Mouse (Mus musculus) G1E (cell line): Measurements from ENCODE around the gene Mbtps2. TPM values are rescaled to one million over a fixed set of nuclear protein-coding genes. Genes with fewer than 3 reads are reported as not detected.

Experiments
- ATAC-seq: 2 replicates; pipeline ENCODE4 v1.8.0; 2016; ENCODE audit warnings: mild to moderate bottlenecking; ENCODE audit not compliant: insufficient number of reproducible peaks, poor library complexity, low FRiP score, severe bottlenecking; ENCODE audit errors: extremely low read depth
- DNase-seq: peaks from one replicate; pipeline ENCODE4 v3.0.0; 2012; ENCODE audit warnings: low spot score
- H3K27me3 ChIP-seq: 2 replicates; pipeline ENCODE4 v1.6.1; 2012; ENCODE audit warnings: mild to moderate bottlenecking, low read length, inconsistent platforms; ENCODE audit not compliant: insufficient read depth
- H3K36me3 ChIP-seq: replicated peaks from 2 replicates; pipeline ENCODE3; 2012; ENCODE audit warnings: mild to moderate bottlenecking, inconsistent platforms
- H3K4me1 ChIP-seq: 2 replicates; pipeline ENCODE4 v1.6.1; 2012; ENCODE audit warnings: low read depth, low read length, inconsistent platforms, mixed read lengths; ENCODE audit not compliant: insufficient read depth
- H3K4me3 ChIP-seq: 2 replicates; pipeline ENCODE4 v1.5.1; 2012; ENCODE audit warnings: low read depth, mild to moderate bottlenecking, inconsistent platforms, low read length, moderate library complexity, mixed read lengths
- H3K9me3 ChIP-seq: replicated peaks from 2 replicates; pipeline ENCODE4 v1.6.1; 2012; ENCODE audit warnings: inconsistent platforms
- CTCF ChIP-seq: IDR thresholded peaks from 2 replicates; pipeline ENCODE4 v1.5.1; 2012; ENCODE audit warnings: low read depth, low read length, inconsistent platforms, mixed read lengths
- GATA1 ChIP-seq: IDR thresholded peaks from 2 replicates; pipeline ENCODE4 v1.6.1; 2012; ENCODE audit warnings: borderline replicate concordance, low read length, inconsistent platforms, mixed read lengths
- GATA2 ChIP-seq: IDR thresholded peaks from 2 replicates; pipeline ENCODE4 v1.6.1; 2012; ENCODE audit warnings: low read depth, low read length, inconsistent platforms, borderline replicate concordance
- POLR2AphosphoS5 ChIP-seq: IDR thresholded peaks from 2 replicates; pipeline ENCODE4 v1.6.1; 2012; ENCODE audit warnings: low read depth, low read length, inconsistent platforms; ENCODE audit not compliant: insufficient replicate concordance
- TAL1 ChIP-seq: conservative IDR thresholded peaks from 2 replicates; pipeline ENCODE4 v1.6.1; 2012; ENCODE audit warnings: low read depth, low read length, inconsistent platforms, mixed read lengths
- polyA plus RNA-seq: library from polyadenylated mRNA; stranded (reverse); fragments of >175 nt; gene quantifications from 2 replicates; pipeline ENCODE4 v1.2.3, GENCODE M21; 2012
- total RNA-seq, 2 experiments: library from RNA; stranded (forward) in 1 of 2; stranded (reverse) in 1 of 2; fragments of 200-1000 nt in 1 of 2; fragments of >200 nt in 1 of 2; fragmentation: Nextera tagmentation in 1 of 2; gene quantifications; 2 replicates each; pipeline ENCODE4 v1.2.3; 2014 to 2017

Mbtps2 gene
- total and polyA plus RNA-seq, 3 experiments = 6.3 to 44.5 (median 19.1) TPM

DNA sequence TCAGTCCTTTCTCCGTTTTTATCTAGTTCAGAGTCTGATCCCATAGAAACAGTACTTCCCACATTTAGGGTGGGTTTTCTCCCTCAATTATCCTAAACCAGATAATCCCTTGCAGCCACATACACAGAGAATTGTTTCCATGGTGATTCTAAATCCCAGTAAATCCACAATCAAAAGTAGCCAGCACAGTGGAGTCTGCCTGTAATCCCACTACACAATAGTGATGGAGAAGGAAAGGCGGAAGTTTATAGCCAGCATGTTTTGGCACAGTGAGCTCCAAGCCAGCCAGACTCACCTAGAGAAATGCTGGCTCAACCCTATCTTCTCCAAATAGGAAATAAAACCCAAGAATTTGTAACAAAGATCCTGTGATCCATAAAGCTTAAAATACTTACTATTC, 3.9 kb downstream of the Mbtps2 start:
- H3K4me3 ChIP-seq = no peak overlapping the region
- no peak for DNase-seq
- TF ChIP-seq CTCF (no peak), GATA2 (no peak)

DNA sequence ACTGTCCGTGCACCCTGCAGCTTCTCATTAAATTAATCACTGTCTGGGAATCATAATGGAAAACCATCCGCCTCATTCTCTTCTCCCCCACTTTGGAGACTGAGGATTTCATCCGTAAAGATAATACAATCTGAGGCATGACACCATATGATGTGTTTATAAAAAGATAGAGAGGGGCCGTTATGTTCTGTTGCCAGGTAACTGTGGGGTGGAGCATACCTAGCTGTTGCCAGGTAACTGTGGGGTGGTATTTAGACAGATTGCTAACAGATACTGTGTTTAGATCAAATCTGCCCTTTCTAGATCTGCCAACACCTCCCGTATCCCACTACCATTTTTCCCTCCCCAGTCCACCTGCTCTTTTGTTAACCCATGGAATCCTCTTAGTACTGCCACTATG, 11.5 kb downstream of the Mbtps2 start:
- Histone ChIP-seq H3K4me1 (no peaks in the 10 kb centered on the region), H3K36me3 (peaks cover 55% of the 10 kb centered on the region), H3K4me3 (no peak overlapping the region), H3K27me3 (no peaks in the 10 kb centered on the region), H3K9me3 (no peaks in the 10 kb centered on the region)
- no peak for ATAC-seq
- DNase-seq = no peak
- TF ChIP-seq CTCF (no peak), GATA2 (no peak), POLR2AphosphoS5 (no peak), TAL1 (no peak), GATA1 (no peak)

More for the DNA sequence above, 3.9 kb downstream of the Mbtps2 start:
- peaks cover 11% of the 10 kb centered on the region for H3K4me1 ChIP-seq
- H3K27me3 ChIP-seq = no peaks in the 10 kb centered on the region
- no peaks in the 10 kb centered on the region for H3K9me3 ChIP-seq
- peaks cover 12% of the 10 kb centered on the region for H3K36me3 ChIP-seq
- ATAC-seq = no peak

DNA sequence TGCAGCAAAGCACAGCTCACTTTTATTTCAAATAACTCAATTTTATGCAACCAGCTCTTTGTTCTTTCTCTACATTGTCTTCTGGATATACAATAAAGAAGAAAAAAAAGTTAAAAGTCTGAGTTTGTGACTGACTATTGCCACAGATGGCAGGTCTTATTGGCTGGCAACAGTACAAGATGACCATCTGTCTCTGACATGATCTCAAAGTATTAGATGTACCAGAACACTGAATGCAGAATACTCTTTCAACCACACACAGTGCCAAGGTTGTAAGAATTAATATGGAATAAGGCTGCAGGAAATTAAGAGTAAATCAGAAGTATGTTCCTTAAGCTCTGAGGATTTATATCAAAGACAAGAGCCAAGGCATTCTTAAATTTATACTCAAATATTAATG, 12.1 kb downstream of the Mbtps2 start:
- H3K4me3 ChIP-seq = no peak overlapping the region

DNA sequence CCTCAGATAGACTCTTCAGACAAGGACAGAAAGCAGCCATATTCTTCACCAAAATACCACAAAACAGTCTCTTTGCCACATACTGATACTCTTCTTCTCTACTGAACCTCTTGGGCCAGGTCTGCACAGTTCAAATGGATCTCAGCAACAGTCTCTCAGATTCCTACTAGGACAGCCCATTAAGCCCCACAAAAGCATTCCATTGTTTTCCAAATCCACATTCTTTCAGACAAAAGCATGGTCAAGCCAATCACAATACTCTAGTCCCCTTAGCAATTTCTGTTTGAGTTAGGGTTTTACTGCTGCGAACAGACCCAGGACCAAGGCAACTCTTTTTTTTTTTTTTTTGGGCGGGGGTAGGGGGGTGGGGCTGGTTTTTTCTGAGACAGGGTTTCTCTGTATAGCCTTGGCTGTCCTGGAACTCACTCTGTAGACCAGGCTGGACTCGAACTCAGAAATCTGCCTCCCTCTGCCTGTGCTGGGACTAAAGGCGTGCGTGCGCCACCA, 19.4 kb downstream of the Mbtps2 start:
- H3K9me3 ChIP-seq = no peaks in the 10 kb centered on the region
- H3K36me3 ChIP-seq = peaks cover 54% of the 10 kb centered on the region
- no peak for DNase-seq
- no peak for ATAC-seq
- no peak for TF ChIP-seq TAL1
- no peak for TF ChIP-seq CTCF
- no peak for TF ChIP-seq GATA1
- TF ChIP-seq POLR2AphosphoS5 = no peak
- no peak for TF ChIP-seq GATA2
- H3K27me3 ChIP-seq = no peaks in the 10 kb centered on the region
- H3K4me1 ChIP-seq = no peaks in the 10 kb centered on the region
- H3K4me3 ChIP-seq = no peak overlapping the region

More for the DNA sequence above, 12.1 kb downstream of the Mbtps2 start:
- TF ChIP-seq GATA2 = no peak
- no peak for TF ChIP-seq GATA1
- TF ChIP-seq TAL1 = no peak
- ATAC-seq (no peak), DNase-seq (no peak)
- H3K36me3 ChIP-seq = peaks cover 60% of the 10 kb centered on the region
- H3K9me3 ChIP-seq = no peaks in the 10 kb centered on the region
- no peaks in the 10 kb centered on the region for H3K27me3 ChIP-seq
- H3K4me1 ChIP-seq = no peaks in the 10 kb centered on the region

DNA sequence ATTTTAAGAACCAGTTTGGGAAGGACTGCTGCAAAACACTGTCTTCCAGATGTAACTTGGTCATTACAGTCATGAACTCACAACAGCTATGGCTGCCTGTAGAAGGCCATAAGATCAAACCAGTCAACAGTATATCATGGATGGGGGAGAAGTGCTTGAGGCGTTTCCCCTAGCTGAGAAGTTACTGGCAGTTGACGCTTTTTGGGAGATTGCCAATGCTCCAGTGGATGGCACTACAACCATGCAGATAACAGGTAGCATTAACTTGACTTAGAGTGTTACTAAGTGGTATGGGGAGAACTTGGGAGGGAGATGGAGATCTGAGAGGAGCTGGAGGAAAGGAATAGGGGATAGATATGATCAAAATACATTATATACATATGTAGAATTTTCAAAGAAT, 23.8 kb downstream of the Mbtps2 start:
- no peak for ATAC-seq
- Histone ChIP-seq H3K9me3 (no peaks in the 10 kb centered on the region), H3K4me1 (no peaks in the 10 kb centered on the region), H3K4me3 (no peak overlapping the region), H3K36me3 (peaks cover 39% of the 10 kb centered on the region), H3K27me3 (no peaks in the 10 kb centered on the region)
- TF ChIP-seq CTCF (no peak), POLR2AphosphoS5 (no peak), GATA2 (no peak), GATA1 (no peak), TAL1 (no peak)
- no peak for DNase-seq

DNA sequence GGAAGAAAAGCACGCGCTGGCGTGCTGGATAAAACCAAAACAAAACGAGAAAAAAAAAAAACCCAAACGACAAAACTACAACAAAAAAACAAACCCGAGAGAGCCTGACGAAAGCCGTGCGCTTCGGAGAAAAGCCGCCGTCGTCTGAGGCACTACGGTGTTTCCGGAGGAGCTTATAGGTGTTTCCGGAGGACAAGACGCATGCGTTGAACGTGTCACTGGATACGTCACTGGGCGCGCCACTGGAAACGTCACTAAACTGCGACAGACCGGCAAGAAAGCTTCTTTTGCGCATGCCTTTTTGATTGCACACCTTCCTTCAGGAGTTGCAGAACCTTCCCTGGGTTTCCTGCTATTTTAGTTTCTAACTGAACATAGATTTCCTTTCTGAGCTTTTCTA, 29.7 kb downstream of the Mbtps2 start, which contains the start of gene Yy2:
Gene Yy2, minus strand, starts transcription at position 146 of the 400 bp plus-strand sequence.
- no peak for DNase-seq
- no peak for ATAC-seq
- Histone ChIP-seq H3K27me3 (no peaks in the 10 kb centered on the region), H3K36me3 (peaks cover 31% of the 10 kb centered on the region), H3K4me1 (no peaks in the 10 kb centered on the region), H3K4me3 (no peak within 1 kb of the TSS), H3K9me3 (no peaks in the 10 kb centered on the region)
- TF ChIP-seq GATA1 (no peak), TAL1 (no peak), CTCF (no peak), GATA2 (no peak), POLR2AphosphoS5 (no peak)

DNA sequence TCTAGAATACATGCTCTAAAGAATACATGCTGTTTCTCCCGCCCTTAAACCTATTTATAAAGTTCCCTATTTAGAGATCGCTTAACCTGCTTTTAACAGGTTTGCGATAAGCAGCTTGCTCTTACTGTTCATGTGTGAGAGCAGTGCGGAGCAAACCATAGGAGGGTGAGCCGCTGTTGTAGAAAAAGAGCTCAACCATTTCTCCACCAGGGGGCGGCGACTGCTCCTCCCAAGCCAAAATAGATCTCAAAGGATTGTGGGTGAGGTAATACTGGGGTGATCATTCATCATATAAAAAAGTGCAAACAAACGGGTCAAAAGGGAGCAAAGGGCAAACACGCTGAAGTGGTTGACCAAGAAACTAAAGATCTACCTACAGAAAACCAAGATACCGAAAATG, 34.7 kb downstream of the Mbtps2 start:
- Histone ChIP-seq H3K36me3 (peaks cover 31% of the 10 kb centered on the region), H3K4me1 (no peaks in the 10 kb centered on the region), H3K9me3 (no peaks in the 10 kb centered on the region), H3K27me3 (no peaks in the 10 kb centered on the region), H3K4me3 (no peak overlapping the region)
- DNase-seq (no peak), ATAC-seq (no peak)
- TF ChIP-seq GATA2 (no peak), CTCF (no peak), POLR2AphosphoS5 (no peak), GATA1 (no peak), TAL1 (no peak)
